Mouse (Mus musculus): ENCODE data around the gene Mboat7. TPM values are rescaled to one million over a fixed set of nuclear protein-coding genes. Genes with fewer than 3 reads are reported as not detected.

The Mboat7 gene
- total and polyA plus RNA-seq, 3 experiments, result 31.1 to 113 TPM; not detected in 1

DNA sequence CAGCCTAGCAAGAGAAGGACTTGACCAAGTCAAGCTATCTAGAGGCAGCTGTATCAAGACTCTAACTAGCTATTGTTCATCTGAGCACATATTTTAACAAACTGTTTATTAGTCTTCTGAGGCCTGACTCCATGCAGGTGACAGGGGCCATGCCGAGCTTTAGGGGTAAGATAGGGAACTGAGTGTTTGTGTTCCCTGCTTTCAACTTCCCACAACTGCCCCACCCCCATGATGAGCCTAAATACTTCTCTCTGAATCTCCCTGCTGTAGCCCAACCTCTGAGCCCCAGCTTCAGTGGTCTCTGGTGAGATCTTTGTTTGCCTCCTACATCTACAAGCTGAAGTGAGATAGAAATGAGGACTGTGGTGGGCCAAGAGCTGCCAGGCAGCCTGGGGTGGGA lies 21.9 kb upstream of the Mboat7 start:
- no peaks in the 10 kb centered on the region for H3K27me3 ChIP-seq (ENCODE audit: control insufficient read depth in 1 of 2, insufficient read depth in 2 of 2, low read length in 2 of 2)
- H3K79me2 ChIP-seq (ENCODE audit: control insufficient read depth, insufficient read depth, low read length, poor library complexity), result no peaks in the 10 kb centered on the region
- peaks cover 0 to 2% of the 10 kb centered on the region in 2 experiments; a peak in 1 of 4 replicates for H3K36me3 ChIP-seq (ENCODE audit: control insufficient read depth in 1 of 2, insufficient read depth in 2 of 2, low read length in 2 of 2)
- H3K9ac ChIP-seq (ENCODE audit: control insufficient read depth, low read depth, low read length, poor library complexity, severe bottlenecking), result no peak overlapping the region
- no peaks in the 10 kb centered on the region for H3K9me3 ChIP-seq (replicated peaks; ENCODE audit: insufficient read depth, low read length)
- H3K4me3 ChIP-seq (ENCODE audit: control insufficient read depth in 1 of 2, insufficient read depth in 1 of 2, low read depth in 2 of 2, low read length in 2 of 2), result no peak overlapping the region
- TF ChIP-seq BHLHE40 (IDR thresholded peaks at IDR 0.05; ENCODE audit: borderline replicate concordance, low read depth, low read length), result no peak
- TF ChIP-seq JUND (IDR thresholded peaks at IDR 0.05; ENCODE audit: low read depth, low read length), result no peak
- TF ChIP-seq CHD2 (IDR thresholded peaks at IDR 0.05; ENCODE audit: low read length), result no peak
- TF ChIP-seq MXI1 (IDR thresholded peaks at IDR 0.05; ENCODE audit: low read depth, low read length), result no peak
- TF ChIP-seq ELF1 (IDR thresholded peaks at IDR 0.05; ENCODE audit: low read depth, low read length), result no peak
- no peak for TF ChIP-seq UBTF (IDR thresholded peaks at IDR 0.05; ENCODE audit: borderline replicate concordance, insufficient read depth, low read depth, low read length)
- TF ChIP-seq TAL1 (IDR thresholded peaks at IDR 0.05; ENCODE audit: low read length), result no peak
- no peak for TF ChIP-seq ZKSCAN1 (IDR thresholded peaks at IDR 0.05; ENCODE audit: low read depth, low read length)
- TF ChIP-seq RAD21 (IDR thresholded peaks at IDR 0.05; ENCODE audit: low read depth, low read length), result no peak
- no peak for TF ChIP-seq ZC3H11A (IDR thresholded peaks at IDR 0.05; ENCODE audit: low read depth, low read length)
- TF ChIP-seq POLR2AphosphoS5 (IDR thresholded peaks at IDR 0.05; ENCODE audit: borderline replicate concordance, low read depth, low read length), result no peak
- H3K27ac ChIP-seq (ENCODE audit: control insufficient read depth, low read depth, low read length), result no peak overlapping the region
- peaks cover 0 to 9% of the 10 kb centered on the region in 2 experiments; a peak in 2 of 4 replicates for H3K4me1 ChIP-seq (ENCODE audit: control insufficient read depth in 1 of 2, insufficient read depth in 2 of 2, low read length in 2 of 2)
- DNase-seq (ENCODE audit: low read depth, low spot score), result peak; percentile 32

DNA sequence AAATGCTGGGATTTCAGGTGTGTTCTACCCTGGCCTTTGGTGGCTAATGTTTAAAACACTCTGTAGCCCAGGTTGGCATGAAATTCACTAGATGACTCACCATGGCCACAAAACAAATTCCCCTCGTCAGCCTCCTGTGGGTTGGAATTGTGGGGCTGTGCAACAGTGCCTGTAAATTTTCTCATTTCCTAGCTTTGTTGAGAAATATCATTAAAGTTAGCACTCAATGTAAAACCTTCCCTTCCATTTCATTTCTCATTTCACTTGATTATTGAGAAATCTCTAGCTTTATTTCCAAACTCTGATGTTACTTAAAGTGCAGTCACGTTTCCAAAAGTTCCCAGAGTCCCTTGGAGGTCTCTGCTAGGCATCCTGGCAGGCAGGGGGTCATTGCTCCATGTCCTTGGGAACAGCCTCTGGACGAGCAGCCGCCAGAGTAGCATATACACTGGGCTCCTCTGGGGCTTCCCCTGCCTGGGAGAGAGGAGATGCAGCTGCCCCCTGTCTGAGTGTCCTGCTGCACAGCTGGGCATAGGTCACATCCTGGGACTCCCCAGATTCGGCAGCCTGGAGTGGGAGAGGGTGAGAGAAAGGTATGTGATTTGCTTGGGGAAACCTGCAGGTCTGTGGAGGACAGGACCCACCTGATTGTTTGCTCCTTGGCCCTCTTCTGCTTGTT lies 19.1 kb upstream of the Mboat7 start:
- DNase-seq (ENCODE audit: low read depth, low spot score), result no peak
- H3K9me3 ChIP-seq (replicated peaks; ENCODE audit: insufficient read depth, low read length), result no peaks in the 10 kb centered on the region
- H3K27ac ChIP-seq (ENCODE audit: control insufficient read depth, low read depth, low read length), result no peak overlapping the region
- TF ChIP-seq GATA1 (IDR thresholded peaks at IDR 0.05; ENCODE audit: low read depth, low read length) (no peak), MAZ (IDR thresholded peaks at IDR 0.05; ENCODE audit: low read depth, low read length) (no peak), SMC3 (IDR thresholded peaks at IDR 0.05; ENCODE audit: low read depth, low read length) (no peak), MYC (IDR thresholded peaks at IDR 0.05; ENCODE audit: low read depth, low read length) (no peak), RAD21 (IDR thresholded peaks at IDR 0.05; ENCODE audit: low read depth, low read length) (no peak)
- no peaks in the 10 kb centered on the region for H3K27me3 ChIP-seq (ENCODE audit: control insufficient read depth in 1 of 2, insufficient read depth in 2 of 2, low read length in 2 of 2)
- H3K9ac ChIP-seq (ENCODE audit: control insufficient read depth, low read depth, low read length, poor library complexity, severe bottlenecking), result no peak overlapping the region
- peaks cover 0 to 6% of the 10 kb centered on the region in 2 experiments; a peak in 2 of 4 replicates for H3K36me3 ChIP-seq (ENCODE audit: control insufficient read depth in 1 of 2, insufficient read depth in 2 of 2, low read length in 2 of 2)
- H3K4me3 ChIP-seq (ENCODE audit: control insufficient read depth in 1 of 2, insufficient read depth in 1 of 2, low read depth in 2 of 2, low read length in 2 of 2), result no peak overlapping the region
- H3K4me1 ChIP-seq (ENCODE audit: control insufficient read depth in 1 of 2, insufficient read depth in 2 of 2, low read length in 2 of 2), result peaks cover 0 to 7% of the 10 kb centered on the region in 2 experiments; a peak in 2 of 4 replicates
- no peaks in the 10 kb centered on the region for H3K79me2 ChIP-seq (ENCODE audit: control insufficient read depth, insufficient read depth, low read length, poor library complexity)

Data from MEL (cell line).